In genomic region chr16:43504556-43504955, GRCm38 (mm10) we compare ENCODE assay signal across 9 mouse cellular contexts.
DNase-seq lines count a peak whose midpoint lies in the region; ATAC-seq and TF ChIP-seq lines count a peak whose summit lies in the region.
"Had no signal": no experiment of that assay in that cellular context is flagged by ENCODE, and none has a peak within 500 bp of the region (broad histone marks: within the 10 kb centered on the region; RNA-seq: fewer than 3 reads in every experiment).

No protein-coding gene starts in this region.

- H3K9ac ChIP-seq in heart, embryonic 13.5 days: peak overlapping the region; percentile 90
- H3K9ac ChIP-seq in forebrain, postnatal 0 days: peak overlapping the region; percentile 72
- H3K9ac ChIP-seq in midbrain, embryonic 13.5 days (replicated peaks): peak overlapping the region; percentile 88
- H3K9ac ChIP-seq: liver, postnatal 0 days had no signal

- 38% methylated on average over 1 of the region's 1 CpGs for WGBS in heart, embryonic 13.5 days
- 57% methylated on average over 1 of the region's 1 CpGs for WGBS in embryonic facial prominence, embryonic 10.5 days
- 13% methylated on average over 1 of the region's 1 CpGs for WGBS in forebrain, postnatal 0 days
- WGBS in midbrain, embryonic 13.5 days: 9% methylated on average over 1 of the region's 1 CpGs

- TF ChIP-seq CTCF in forebrain, postnatal 0 days (IDR thresholded peaks at IDR 0.05; ENCODE audit: low read depth): no peak

- no peaks in the 10 kb centered on the region for H3K36me3 ChIP-seq in heart, embryonic 13.5 days
- no peaks in the 10 kb centered on the region for H3K36me3 ChIP-seq in embryonic facial prominence, embryonic 10.5 days (replicated peaks)
- H3K36me3 ChIP-seq in forebrain, postnatal 0 days (ENCODE audit: insufficient read depth): no peaks in the 10 kb centered on the region
- H3K36me3 ChIP-seq in midbrain, embryonic 13.5 days: no peaks in the 10 kb centered on the region

- H3K4me2 ChIP-seq in heart, embryonic 13.5 days: peak overlapping the region; percentile 85
- H3K4me2 ChIP-seq in forebrain, postnatal 0 days (ENCODE audit: low read depth): peak overlapping the region; percentile 72
- H3K4me2 ChIP-seq in midbrain, embryonic 13.5 days (replicated peaks): peak overlapping the region; percentile 86

- DNase-seq in heart, postnatal 25 days (ENCODE audit: low spot score): no peak
- no peak for DNase-seq in embryonic facial prominence, embryonic 10.5 days (ENCODE audit: low spot score)
- DNase-seq in forebrain, postnatal 0 days: peak; percentile 52
- no peak for DNase-seq in cerebellum, postnatal 25 days
- DNase-seq in right cerebral cortex, postnatal 10 days (ENCODE audit: low spot score in 2 of 2): no peak
- DNase-seq in cerebellum, adult 11 months: no peak

- no peak for ATAC-seq in heart, embryonic 13.5 days (ENCODE audit: extremely low read depth, insufficient number of reproducible peaks, low FRiP score, low TSS enrichment)
- ATAC-seq in forebrain, postnatal 0 days: no peak
- no peak for ATAC-seq in midbrain, embryonic 13.5 days
- ATAC-seq: liver, postnatal 0 days had no signal

- no peaks in the 10 kb centered on the region for H3K9me3 ChIP-seq in heart, embryonic 13.5 days
- H3K9me3 ChIP-seq in embryonic facial prominence, embryonic 10.5 days: no peaks in the 10 kb centered on the region
- H3K9me3 ChIP-seq in forebrain, postnatal 0 days (ENCODE audit: low read length): no peaks in the 10 kb centered on the region
- H3K9me3 ChIP-seq in midbrain, embryonic 13.5 days: no peaks in the 10 kb centered on the region

- intact Hi-C loops in heart, postnatal 25 days (cut with DNase I): loop anchor here (5.0 kb wide), 3 partner anchors 33 to 68 kb away; no protein-coding TSS in a partner anchor

- no peaks in the 10 kb centered on the region for H3K27me3 ChIP-seq in heart, embryonic 13.5 days (replicated peaks)
- peaks cover 29% of the 10 kb centered on the region for H3K27me3 ChIP-seq in embryonic facial prominence, embryonic 10.5 days (replicated peaks; ENCODE audit: low read depth, poor library complexity, severe bottlenecking)
- no peaks in the 10 kb centered on the region for H3K27me3 ChIP-seq in forebrain, postnatal 0 days (ENCODE audit: insufficient read depth, low read length)
- H3K27me3 ChIP-seq in midbrain, embryonic 13.5 days: no peaks in the 10 kb centered on the region

- H3K27ac ChIP-seq in heart, embryonic 13.5 days (replicated peaks): peak overlapping the region; percentile 93
- H3K27ac ChIP-seq in embryonic facial prominence, embryonic 10.5 days (replicated peaks): peak overlapping the region; percentile 83
- H3K27ac ChIP-seq in forebrain, postnatal 0 days (ENCODE audit: low read depth, low read length): peak overlapping the region; percentile 95
- H3K27ac ChIP-seq in midbrain, embryonic 13.5 days: peak overlapping the region; percentile 99

- peaks cover 59% of the 10 kb centered on the region for H3K4me1 ChIP-seq in heart, embryonic 13.5 days
- H3K4me1 ChIP-seq in embryonic facial prominence, embryonic 10.5 days: peaks cover 30% of the 10 kb centered on the region
- H3K4me1 ChIP-seq in forebrain, postnatal 0 days (ENCODE audit: insufficient read depth): peaks cover 6% of the 10 kb centered on the region
- H3K4me1 ChIP-seq in midbrain, embryonic 13.5 days (replicated peaks): peaks cover 53% of the 10 kb centered on the region

- peak overlapping the region; percentile 63 for H3K4me3 ChIP-seq in heart, embryonic 13.5 days
- peak overlapping the region; percentile 58 for H3K4me3 ChIP-seq in embryonic facial prominence, embryonic 10.5 days
- H3K4me3 ChIP-seq in forebrain, postnatal 0 days (ENCODE audit: low read depth, low read length): peak overlapping the region; percentile 48
- H3K4me3 ChIP-seq in midbrain, embryonic 13.5 days (replicated peaks): peak overlapping the region; percentile 64
